Mouse (Mus musculus) natural killer cell, adult 2 months (primary cell): Measurements from ENCODE around the gene B130006D01Rik.
"Not testable (repeated sequence)": the region's sequence is repeated elsewhere in the genome, so short reads cannot be mapped to it uniquely, and the experiment has no call there.

Source experiments
- DNase-seq, 2 experiments: peaks; one replicate each; pipeline ENCODE4 v3.0.0; 2022; ENCODE audit warnings: low spot score in 2 of 2

The B130006D01Rik gene

GRCm38 (mm10) chr11:95713225-95713810 is 10.1 kb upstream of the B130006D01Rik start:
- peak; percentile 66 to 68 for DNase-seq

DNA sequence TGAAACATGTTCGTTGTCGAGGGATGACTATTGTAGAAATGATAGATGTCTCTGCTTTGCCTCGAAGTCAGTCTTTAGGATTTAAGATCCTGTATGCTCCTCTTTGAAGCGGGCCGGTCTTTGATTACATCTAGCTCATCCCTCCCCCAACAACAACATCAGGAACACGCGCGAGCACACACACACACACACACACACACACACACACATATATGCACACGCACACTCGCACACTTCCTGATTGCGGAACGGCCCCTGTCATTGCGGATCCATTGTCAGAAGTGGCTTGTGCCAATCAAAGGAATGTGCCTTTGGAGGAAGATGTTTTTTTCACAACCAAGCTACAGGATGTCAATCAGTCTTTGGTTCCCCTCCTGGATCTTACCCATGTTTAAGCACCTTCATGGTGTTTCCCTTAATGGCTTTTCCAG is 9.6 kb upstream of the B130006D01Rik start:
- DNase-seq = peak in 1 of 2 experiments; percentile 35

DNA sequence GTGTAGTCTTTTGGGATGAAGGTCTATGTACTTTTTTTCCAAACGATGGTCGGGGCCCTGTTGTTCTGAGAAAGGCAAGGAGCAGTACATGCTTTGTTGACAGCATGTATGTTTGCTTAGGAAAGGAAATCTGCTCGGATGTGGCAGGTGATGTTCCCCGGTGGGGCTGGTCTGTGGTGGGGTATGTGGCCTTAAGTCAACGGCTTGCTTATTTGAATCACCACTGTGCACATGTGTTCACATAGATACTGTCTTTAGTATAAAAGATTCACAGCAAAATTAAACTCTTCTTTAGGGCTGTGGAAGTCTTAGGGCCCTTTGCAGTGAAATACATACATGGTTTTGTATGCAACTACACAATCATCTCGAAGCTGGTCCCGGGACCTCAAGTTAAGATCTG is 9.0 kb upstream of the B130006D01Rik start:
- DNase-seq = peak; percentile 30 to 33

- DNase-seq = no peak
Measured at GRCm38 (mm10) chr11:95716136-95716535, 7.3 kb upstream of the B130006D01Rik start.

- DNase-seq = no peak
Measured at GRCm38 (mm10) chr11:95719356-95719755, 4.0 kb upstream of the B130006D01Rik start.

- DNase-seq = no peak
Measured at GRCm38 (mm10) chr11:95724466-95724865, 1.1 kb downstream of the B130006D01Rik start.

- DNase-seq = no peak
Measured at GRCm38 (mm10) chr11:95726156-95726555, 2.8 kb downstream of the B130006D01Rik start.

GRCm38 (mm10) chr11:95727947-95728346 is 4.6 kb downstream of the B130006D01Rik start:
- no peak for DNase-seq

GRCm38 (mm10) chr11:95728916-95729907 is 5.8 kb downstream of the B130006D01Rik start:
- no peak for DNase-seq

- DNase-seq = no peak
Measured at GRCm38 (mm10) chr11:95734485-95734884, 11.1 kb downstream of the B130006D01Rik start.

- peak; percentile 44 to 52 for DNase-seq
Measured at GRCm38 (mm10) chr11:95737811-95738210, 14.4 kb downstream of the B130006D01Rik start.

GRCm38 (mm10) chr11:95744521-95744920 is 21.1 kb downstream of the B130006D01Rik start:
- no peak for DNase-seq

DNA sequence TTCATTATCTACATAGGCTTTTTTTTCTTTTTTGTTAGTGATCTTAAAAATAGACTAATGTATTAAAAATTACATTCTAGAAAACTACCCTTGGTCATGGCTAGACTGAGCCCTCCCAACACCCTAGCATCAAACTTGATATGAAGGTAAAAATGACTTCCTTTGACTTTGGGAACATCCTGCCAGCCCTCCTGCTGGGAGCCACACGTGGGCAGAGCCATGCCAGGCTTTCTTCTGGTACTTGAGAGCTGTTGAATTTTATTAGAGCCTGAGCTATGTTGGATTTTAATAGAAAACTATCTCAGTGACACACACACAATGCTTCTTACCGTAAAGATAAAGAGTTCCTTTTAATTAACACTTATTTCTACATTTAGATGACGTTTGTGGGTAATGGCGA is 23.4 kb downstream of the B130006D01Rik start:
- DNase-seq = no peak

GRCm38 (mm10) chr11:95748331-95748730 is 24.9 kb downstream of the B130006D01Rik start:
- peak; percentile 42 to 68 for DNase-seq

- DNase-seq = peak in 1 of 2 experiments; percentile 8
Measured at GRCm38 (mm10) chr11:95749619-95750018, 26.2 kb downstream of the B130006D01Rik start.

DNA sequence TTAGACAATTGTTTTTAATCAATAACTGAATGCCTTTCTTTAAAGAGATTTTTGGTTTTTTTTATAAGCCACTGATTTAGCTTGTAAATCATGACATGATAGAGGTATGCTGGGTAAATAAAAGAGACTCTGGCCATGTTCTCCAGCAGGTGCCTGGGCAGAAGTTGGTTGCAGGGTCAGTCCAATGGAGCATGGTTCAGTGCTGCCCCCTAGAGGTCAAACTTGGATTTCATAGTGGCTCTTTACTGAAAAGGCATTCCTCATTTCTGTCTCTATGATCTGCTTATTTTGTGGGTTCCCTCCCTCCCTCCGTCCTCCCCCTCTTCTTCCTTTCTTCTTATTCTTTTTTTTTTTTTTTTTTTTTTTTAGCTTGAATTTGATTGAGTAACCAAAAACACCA is 27.6 kb downstream of the B130006D01Rik start:
- DNase-seq = peak; percentile 78 to 82

DNA sequence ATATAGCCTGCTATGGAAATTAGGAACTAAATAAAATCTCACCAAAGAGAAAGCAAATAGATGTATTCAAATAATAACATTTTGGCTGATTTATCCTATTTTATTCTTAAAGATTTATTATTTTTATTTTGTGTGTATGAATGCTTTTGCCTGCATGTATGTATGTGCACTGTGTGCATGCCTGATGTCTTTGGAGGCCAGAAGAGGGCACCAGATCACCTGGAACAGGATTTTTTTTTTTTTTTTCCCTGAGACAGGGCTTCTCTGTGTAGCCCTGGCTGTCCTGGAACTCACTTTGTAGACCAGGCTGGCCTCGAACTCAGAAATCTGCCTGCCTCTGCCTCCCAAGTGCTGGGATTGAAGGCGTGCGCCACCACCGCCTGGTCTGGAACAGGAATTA is 31.8 kb downstream of the B130006D01Rik start:
- DNase-seq = not testable (repeated sequence)

DNA sequence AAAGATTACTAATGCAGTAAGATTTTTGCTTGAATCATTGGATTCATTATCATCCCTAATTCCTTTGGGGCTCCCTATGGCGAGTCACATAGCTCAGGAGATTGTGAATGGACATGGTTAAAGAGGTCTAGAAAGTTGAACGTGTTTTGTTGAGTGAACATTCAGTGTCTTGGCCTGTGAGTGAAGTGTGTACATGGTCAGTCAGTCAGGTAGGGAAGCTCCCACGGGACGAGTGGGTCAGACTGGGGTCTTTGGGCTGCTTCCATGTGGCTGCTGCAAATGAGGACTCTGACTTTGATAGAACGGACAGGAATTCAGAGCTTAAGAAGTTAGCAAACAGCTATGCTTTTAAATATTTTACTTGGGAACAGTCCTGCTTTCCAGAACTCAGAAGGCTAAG is 37.1 kb downstream of the B130006D01Rik start:
- DNase-seq = no peak

DNA sequence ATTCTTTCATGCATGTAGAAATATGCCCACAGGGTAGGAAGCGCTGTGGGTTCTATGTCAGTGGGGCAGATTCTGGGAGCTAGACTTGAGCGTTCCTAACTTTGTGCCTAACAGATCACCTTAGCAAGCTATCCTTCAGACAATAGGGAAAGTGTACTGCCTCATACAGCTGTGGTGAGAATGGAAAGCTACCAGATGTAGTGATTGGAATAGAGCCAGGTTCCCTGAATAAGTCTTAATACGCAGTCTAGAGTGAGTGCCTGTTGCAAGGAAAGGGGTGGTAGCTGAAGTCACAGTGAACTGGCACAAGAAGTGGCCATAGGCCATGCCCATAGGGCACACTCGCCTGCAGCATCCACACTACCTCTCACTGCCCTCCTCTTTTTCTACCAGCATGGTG is 39.6 kb downstream of the B130006D01Rik start:
- DNase-seq = no peak

DNA sequence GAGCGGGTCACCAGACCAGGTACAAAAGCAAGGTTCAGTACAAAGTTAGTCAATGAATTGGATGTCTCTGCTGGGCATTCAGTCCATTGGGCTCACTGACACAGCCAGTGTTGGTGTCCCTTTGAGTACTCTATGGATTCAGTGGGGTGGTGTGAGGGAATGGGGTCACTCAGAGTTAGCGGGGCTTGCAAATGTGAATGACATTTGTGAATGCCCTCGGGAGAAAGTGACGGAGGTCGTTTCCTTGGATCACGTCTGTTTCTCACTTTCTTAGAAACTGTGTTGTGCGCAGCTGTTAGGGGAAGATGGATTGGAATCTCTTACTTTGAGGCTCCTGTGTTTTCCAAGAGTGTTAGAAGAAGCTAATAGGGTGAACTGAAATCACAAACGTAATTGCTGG is 41.4 kb downstream of the B130006D01Rik start:
- DNase-seq = no peak

- no peak for DNase-seq
Measured at GRCm38 (mm10) chr11:95765334-95765733, 41.9 kb downstream of the B130006D01Rik start.

DNA sequence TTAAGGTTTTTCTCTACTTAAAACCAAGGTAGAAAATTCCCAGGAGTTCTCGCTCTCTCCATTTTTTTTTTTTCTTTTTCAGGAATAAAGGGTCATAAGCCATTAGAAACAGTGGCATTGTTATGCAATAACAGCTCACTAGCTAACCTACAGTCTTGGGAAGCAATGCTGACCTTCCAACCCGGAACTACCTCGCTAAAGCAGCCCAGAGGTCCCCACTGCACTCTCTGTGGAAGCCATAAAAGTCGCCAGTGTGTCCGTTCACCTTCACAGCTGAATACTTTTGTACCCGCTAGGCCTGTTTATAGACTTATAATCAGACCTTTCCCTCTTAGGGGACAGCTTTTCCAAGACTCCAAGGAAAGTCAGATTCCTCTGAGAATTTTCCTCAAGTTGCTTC is 44.9 kb downstream of the B130006D01Rik start:
- no peak for DNase-seq

DNA sequence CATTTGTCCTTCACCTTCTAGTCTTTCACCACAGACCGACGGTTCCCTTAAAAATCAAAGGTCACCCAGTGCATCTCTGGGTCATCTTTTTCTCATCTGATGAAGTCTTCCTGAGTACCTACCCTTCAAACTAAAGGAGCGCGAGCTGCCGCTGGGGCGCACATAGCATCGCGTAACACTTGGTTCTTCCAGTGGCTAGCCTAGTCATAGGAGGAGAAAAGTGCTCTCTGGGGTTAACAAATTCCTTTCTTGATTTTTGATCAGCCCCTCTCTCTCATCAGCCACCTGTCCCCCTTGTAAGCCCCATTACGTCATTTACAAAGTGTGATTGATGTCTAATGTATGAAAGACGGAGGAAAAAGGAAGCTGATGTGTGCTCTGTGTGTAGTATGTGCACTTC is 45.8 kb downstream of the B130006D01Rik start:
- DNase-seq = no peak
